Mouse (Mus musculus) ES-E14 (cell line): ENCODE measurements around the gene Sbno1.

Experiments used
- HCFC1 ChIP-seq: IDR thresholded peaks from 2 replicates; pipeline ENCODE4 v1.6.1; 2012; ENCODE audit warnings: low read length, inconsistent platforms, borderline replicate concordance; ENCODE audit not compliant: insufficient read depth
- MAFK ChIP-seq: IDR thresholded peaks from 2 replicates; pipeline ENCODE4 v1.6.1; 2014; ENCODE audit warnings: mild to moderate bottlenecking, low read depth, low read length, inconsistent platforms; ENCODE audit not compliant: insufficient read depth
- ZC3H11A ChIP-seq: IDR thresholded peaks from 2 replicates; pipeline ENCODE4 v1.6.1; 2012; ENCODE audit warnings: low read depth, mild to moderate bottlenecking, inconsistent platforms, low read length, borderline replicate concordance

GRCm38 (mm10) chr5:124377149-124377548, 48.7 kb downstream of the Sbno1 start:
- TF ChIP-seq HCFC1 (no peak), MAFK (no peak), ZC3H11A (no peak)
